Mouse (Mus musculus) intestine, embryonic 16.5 days (tissue): ENCODE measurements around the gene Olfr169. TPM values are rescaled to one million over a fixed set of nuclear protein-coding genes. Genes with fewer than 3 reads are reported as not detected.
"Not testable (repeated sequence)": the region's sequence is repeated elsewhere in the genome, so short reads cannot be mapped to it uniquely, and the experiment has no call there.

Source experiments
- ATAC-seq: fragments of 200-750 bp; cut with Nextera tagmentation; 2 replicates; pipeline ENCODE4 v1.8.0; 2017; ENCODE audit warnings: moderate TSS enrichment, moderate library complexity
- H3K27ac ChIP-seq: fragments of 300-500 bp; sonication (generic); 2 replicates; pipeline ENCODE4 v1.5.1; 2014; ENCODE audit warnings: mild to moderate bottlenecking, low read length
- H3K27me3 ChIP-seq: fragments of 300-500 bp; sonication (generic); replicated peaks from 2 replicates; pipeline ENCODE4 v1.6.1; 2014; ENCODE audit warnings: low read length, control low read depth, mixed read lengths; ENCODE audit not compliant: control insufficient read depth, insufficient read depth
- H3K36me3 ChIP-seq: fragments of 300-500 bp; sonication (generic); 2 replicates; pipeline ENCODE4 v1.6.1; 2014; ENCODE audit warnings: low read length, control low read depth; ENCODE audit not compliant: control insufficient read depth, insufficient read depth
- H3K4me1 ChIP-seq: fragments of 300-500 bp; sonication (generic); 2 replicates; pipeline ENCODE4 v1.6.1; 2014; ENCODE audit warnings: low read length, control low read depth, mixed read lengths; ENCODE audit not compliant: control insufficient read depth, insufficient read depth
- H3K4me2 ChIP-seq: fragments of 300-500 bp; sonication (generic); 2 replicates; pipeline ENCODE4 v1.6.1; 2014; ENCODE audit warnings: low read depth, low read length, control low read depth
- H3K4me3 ChIP-seq: fragments of 300-500 bp; sonication (generic); 2 replicates; pipeline ENCODE4 v1.5.1; 2014; ENCODE audit warnings: mild to moderate bottlenecking, low read length
- H3K9ac ChIP-seq: fragments of 300-500 bp; sonication (generic); 2 replicates; pipeline ENCODE4 v1.6.1; 2014; ENCODE audit warnings: low read depth, low read length
- H3K9me3 ChIP-seq: fragments of 300-500 bp; sonication (generic); 2 replicates; pipeline ENCODE4 v1.6.1; 2016; ENCODE audit warnings: low read length, control low read depth; ENCODE audit not compliant: control insufficient read depth
- WGBS: fragments of 180-500 bp; shearing (Covaris S2); extraction: QIAGEN DNeasy Blood & Tissue Kit; methylation state at CpG from one replicate; pipeline ENCODE4 v1.1.7; 2014; 5-methylcytosine and 5-hydroxymethylcytosine counted together
- polyA plus RNA-seq: library from polyadenylated mRNA; unstranded; fragments of >200 nt; fragmentation: Nextera tagmentation; extraction: Ambion mirVana; gene quantifications from 2 replicates; pipeline ENCODE4 v1.2.1, GENCODE M21; 2015

The Olfr169 gene
- not detected in 2 replicates for polyA plus RNA-seq

- H3K27me3 ChIP-seq, H3K36me3 ChIP-seq, H3K27ac ChIP-seq, H3K9me3 ChIP-seq, H3K4me2 ChIP-seq, H3K4me3 ChIP-seq, H3K4me1 ChIP-seq, ATAC-seq, H3K9ac ChIP-seq: not testable (repeated sequence)
- 89% methylated on average over 2 of the region's 2 CpGs for WGBS
These were observed at the start of gene Olfr169 for GRCm38 (mm10) chr16:19571709-19572108. Gene Olfr169, minus strand, starts transcription at chr16:19571809.

- H3K9ac ChIP-seq, H3K9me3 ChIP-seq: not testable (repeated sequence)
These were observed 40.2 kb upstream of the Olfr169 start, which contains the start of gene Olfr170 for GRCm38 (mm10) chr16:19611782-19612181. Gene Olfr170, minus strand, starts transcription at chr16:19611882.

GRCm38 (mm10) chr16:19603166-19603565 is 31.6 kb upstream of the Olfr169 start:
- no peak overlapping the region for H3K4me3 ChIP-seq
- H3K36me3 ChIP-seq, result no peaks in the 10 kb centered on the region
- H3K4me2 ChIP-seq, result no peak overlapping the region
- H3K4me1 ChIP-seq, result no peaks in the 10 kb centered on the region
- WGBS, result 59% methylated on average over 2 of the region's 2 CpGs
- no peaks in the 10 kb centered on the region for H3K9me3 ChIP-seq
- H3K9ac ChIP-seq, result no peak overlapping the region
- ATAC-seq, result no peak
- no peak overlapping the region for H3K27ac ChIP-seq
- no peaks in the 10 kb centered on the region for H3K27me3 ChIP-seq

More at GRCm38 (mm10) chr16:19611782-19612181, 40.2 kb upstream of the Olfr169 start, which contains the start of gene Olfr170:
- not testable (repeated sequence) for ATAC-seq, H3K27ac ChIP-seq, H3K4me1 ChIP-seq, H3K27me3 ChIP-seq, H3K4me3 ChIP-seq, H3K4me2 ChIP-seq, H3K36me3 ChIP-seq
- WGBS, result 91% methylated on average over 2 of the region's 2 CpGs

DNA sequence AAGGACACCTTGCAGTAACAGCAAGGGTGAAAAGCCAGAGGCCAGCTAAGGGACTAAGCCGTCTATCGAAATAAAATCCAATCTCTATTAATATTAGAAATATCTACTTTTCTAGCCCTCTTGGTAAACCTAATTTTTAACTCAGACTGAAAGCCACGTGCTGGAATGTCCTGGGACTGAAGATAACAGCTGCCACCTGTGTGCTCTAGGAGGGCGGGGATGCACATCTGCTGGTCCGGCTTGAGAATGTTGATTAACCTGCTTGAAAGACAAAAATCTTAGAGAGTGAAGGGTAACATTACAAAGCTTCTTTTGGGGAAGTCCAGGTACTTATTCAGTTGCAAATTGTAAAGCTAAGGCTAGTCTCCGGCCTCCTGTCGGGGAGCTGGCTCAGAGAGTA is 18.2 kb downstream of the Olfr169 start:
- H3K4me1 ChIP-seq, H3K4me2 ChIP-seq, H3K9me3 ChIP-seq, H3K4me3 ChIP-seq, ATAC-seq, H3K27ac ChIP-seq, H3K36me3 ChIP-seq, H3K9ac ChIP-seq, H3K27me3 ChIP-seq: not testable (repeated sequence)
- WGBS, result 86% methylated on average over 7 of the region's 7 CpGs

GRCm38 (mm10) chr16:19552246-19552645 is 19.4 kb downstream of the Olfr169 start:
- not testable (repeated sequence) for H3K27me3 ChIP-seq, H3K4me2 ChIP-seq, H3K9ac ChIP-seq, H3K36me3 ChIP-seq, H3K4me3 ChIP-seq, H3K9me3 ChIP-seq, ATAC-seq, H3K4me1 ChIP-seq, H3K27ac ChIP-seq
- 97% methylated on average over 3 of the region's 3 CpGs for WGBS

GRCm38 (mm10) chr16:19535455-19535854 is 36.2 kb downstream of the Olfr169 start, which contains the start of gene Olfr168:
Gene Olfr168, minus strand, starts transcription at chr16:19535555.
- Histone ChIP-seq H3K27me3 (no peaks in the 10 kb centered on the region), H3K36me3 (no peaks in the 10 kb centered on the region), H3K4me1 (no peaks in the 10 kb centered on the region), H3K27ac (no peak within 1 kb of the TSS), H3K4me3 (no peak within 1 kb of the TSS), H3K4me2 (no peak within 1 kb of the TSS), H3K9me3 (no peaks in the 10 kb centered on the region), H3K9ac (no peak within 1 kb of the TSS)
- no peak for ATAC-seq

DNA sequence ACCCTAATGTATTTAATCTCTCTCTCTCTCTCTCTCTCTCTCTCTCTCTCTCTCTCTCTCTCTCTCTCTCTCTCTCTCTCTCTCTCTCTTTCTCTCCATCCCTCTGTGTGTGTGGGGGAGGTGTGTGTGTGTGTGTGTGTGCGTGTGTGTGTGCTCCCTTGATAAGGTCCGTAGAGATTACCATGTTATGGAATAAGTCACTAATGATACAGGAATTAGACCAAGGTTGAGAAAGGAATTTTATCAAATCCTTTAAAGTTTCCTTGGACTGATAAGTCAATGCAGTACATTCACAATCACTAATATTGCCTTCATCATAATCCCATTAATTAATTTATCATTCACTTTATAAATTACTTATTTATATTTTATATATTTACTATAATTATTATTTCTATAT is 49.4 kb downstream of the Olfr169 start, which contains the start of gene Olfr167:
TSS of gene Olfr167 (minus strand) at position 101 of the 400 bp plus-strand sequence.
- Histone ChIP-seq H3K4me3 (no peak within 1 kb of the TSS), H3K36me3 (no peaks in the 10 kb centered on the region), H3K9me3 (no peaks in the 10 kb centered on the region), H3K27ac (no peak within 1 kb of the TSS), H3K4me2 (no peak within 1 kb of the TSS), H3K9ac (no peak within 1 kb of the TSS), H3K27me3 (no peaks in the 10 kb centered on the region), H3K4me1 (no peaks in the 10 kb centered on the region)
- no peak for ATAC-seq
- 68% methylated on average over 2 of the region's 2 CpGs for WGBS

Other genes starting within 250 kb of the Olfr169 start
- 0.26 and 0.33 TPM in 2 replicates for gene Olfr165, start 148.7 kb downstream of the Olfr169 start, polyA plus RNA-seq
- gene Olfr166, start 88.1 kb downstream of the Olfr169 start, polyA plus RNA-seq, result not detected in 2 replicates
- gene Olfr167, start 49.5 kb downstream of the Olfr169 start, polyA plus RNA-seq, result not detected in 2 replicates
- gene Olfr168, start 36.3 kb downstream of the Olfr169 start, polyA plus RNA-seq, result not detected in 2 replicates
- gene Olfr170, start 40.1 kb upstream of the Olfr169 start, polyA plus RNA-seq, result not detected in 2 replicates
- gene Olfr171, start 58.1 kb upstream of the Olfr169 start, polyA plus RNA-seq, result not detected in 2 replicates
- not detected in 2 replicates for gene Lamp3, start 134.6 kb upstream of the Olfr169 start, polyA plus RNA-seq
- gene B3gnt5, start 188.4 kb upstream of the Olfr169 start, polyA plus RNA-seq, result 5.6 and 7.7 TPM in 2 replicates